Mouse (Mus musculus): ENCODE measurements around the gene Dock8. TPM values are rescaled to one million over a fixed set of nuclear protein-coding genes. Genes with fewer than 3 reads are reported as not detected.
A peak's percentile ranks its signal among the peaks of the same experiment; 100 is the strongest.

Gene Dock8
- polyA plus RNA-seq, 1 experiment from 2014 or later: 5.0 TPM

DNA sequence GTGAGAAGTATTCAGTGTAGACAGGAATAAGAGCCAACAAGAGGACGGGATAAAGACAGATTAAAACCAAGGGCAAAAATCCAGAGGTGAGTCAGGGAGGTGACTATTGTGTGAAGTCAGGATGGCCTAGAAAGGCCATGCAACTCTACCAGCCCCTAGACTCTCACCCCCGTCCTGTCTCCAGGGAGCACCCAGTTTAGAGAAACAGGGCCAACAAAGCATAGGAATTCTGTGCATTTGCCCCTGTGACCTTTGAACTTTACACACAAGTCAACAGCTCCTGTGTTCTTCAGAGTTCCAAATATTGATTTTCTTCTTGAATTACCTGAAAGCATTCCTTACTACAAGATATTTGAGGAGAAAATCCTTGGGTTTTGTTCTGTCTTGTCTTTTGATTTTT lies 117.6 kb downstream of the Dock8 start:
- Histone ChIP-seq H3K9ac (ENCODE audit: low read depth, low read length) (no peak overlapping the region), H3K27me3 (replicated peaks; ENCODE audit: control insufficient read depth, insufficient read depth, low read length) (no peaks in the 10 kb centered on the region), H3K9me3 (ENCODE audit: control insufficient read depth, low read length) (no peaks in the 10 kb centered on the region), H3K27ac (ENCODE audit: low read length) (no peak overlapping the region), H3K4me3 (ENCODE audit: low read length) (no peak overlapping the region), H3K4me1 (ENCODE audit: control insufficient read depth, insufficient read depth, low read length) (no peaks in the 10 kb centered on the region), H3K36me3 (ENCODE audit: control insufficient read depth, insufficient read depth, low read length) (no peaks in the 10 kb centered on the region), H3K4me2 (ENCODE audit: low read depth, low read length) (no peak overlapping the region)
- no peak for ATAC-seq
- WGBS: 53% methylated on average over 2 of the region's 2 CpGs

DNA sequence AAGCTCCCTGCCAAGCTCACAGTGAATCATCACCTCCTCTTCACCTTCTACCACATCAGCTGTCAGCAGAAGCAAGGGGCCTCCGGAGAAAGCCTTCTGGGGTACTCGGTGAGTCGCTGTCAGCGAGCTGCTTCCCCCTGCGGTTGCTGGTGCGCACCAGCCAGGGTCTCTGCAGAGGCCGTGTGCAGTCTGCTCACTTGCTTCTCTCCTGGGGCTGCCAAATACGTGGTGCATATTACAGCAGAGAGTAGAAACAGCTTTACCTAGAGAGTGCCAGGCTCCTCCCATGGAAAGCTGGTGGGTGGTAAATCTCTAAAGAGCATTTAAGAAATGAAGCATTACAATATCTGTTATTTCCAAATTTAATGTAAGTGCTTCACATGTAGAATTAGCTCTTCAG lies 123.1 kb downstream of the Dock8 start:
- Histone ChIP-seq H3K27me3 (replicated peaks; ENCODE audit: control insufficient read depth, insufficient read depth, low read length) (no peaks in the 10 kb centered on the region), H3K4me3 (ENCODE audit: low read length) (no peak overlapping the region), H3K4me1 (ENCODE audit: control insufficient read depth, insufficient read depth, low read length) (0 out of 2 replicates have a peak, but pooled peaks cover 6% of the 10 kb centered on the region), H3K9ac (ENCODE audit: low read depth, low read length) (no peak overlapping the region), H3K27ac (ENCODE audit: low read length) (no peak overlapping the region), H3K4me2 (ENCODE audit: low read depth, low read length) (no peak overlapping the region), H3K9me3 (ENCODE audit: control insufficient read depth, low read length) (no peaks in the 10 kb centered on the region), H3K36me3 (ENCODE audit: control insufficient read depth, insufficient read depth, low read length) (no peaks in the 10 kb centered on the region)
- 65% methylated on average over 8 of the region's 8 CpGs for WGBS
- ATAC-seq: no peak

DNA sequence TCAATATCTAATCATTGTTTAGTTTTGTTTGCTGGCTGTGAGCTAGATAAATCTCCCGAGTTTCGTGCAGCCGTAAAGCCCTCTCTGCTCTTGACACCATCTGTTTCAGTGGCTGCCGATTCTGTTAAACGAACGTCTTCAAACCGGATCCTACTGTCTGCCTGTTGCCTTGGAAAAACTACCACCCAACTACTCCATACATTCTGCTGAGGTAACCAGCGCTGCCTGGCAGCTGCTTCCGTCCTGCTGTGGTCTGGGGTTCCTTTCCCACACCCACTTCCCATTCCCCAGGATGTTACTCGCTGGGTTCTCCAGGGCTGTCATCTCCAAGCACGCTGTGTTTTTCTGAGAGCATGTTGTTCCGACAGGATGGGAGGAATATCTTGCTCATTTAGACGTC lies 123.7 kb downstream of the Dock8 start:
- peak overlapping the region; percentile 11; the same call in 1 of the 2 replicates for H3K4me2 ChIP-seq (ENCODE audit: low read depth, low read length)
- H3K9me3 ChIP-seq (ENCODE audit: control insufficient read depth, low read length): no peaks in the 10 kb centered on the region
- no peak overlapping the region for H3K4me3 ChIP-seq (ENCODE audit: low read length)
- 0 out of 2 replicates have a peak, but pooled peaks cover 6% of the 10 kb centered on the region for H3K4me1 ChIP-seq (ENCODE audit: control insufficient read depth, insufficient read depth, low read length)
- ATAC-seq: no peak
- no peaks in the 10 kb centered on the region for H3K27me3 ChIP-seq (replicated peaks; ENCODE audit: control insufficient read depth, insufficient read depth, low read length)
- no peak overlapping the region for H3K27ac ChIP-seq (ENCODE audit: low read length)
- 28% methylated on average over 13 of the region's 13 CpGs for WGBS
- no peak overlapping the region for H3K9ac ChIP-seq (ENCODE audit: low read depth, low read length)
- H3K36me3 ChIP-seq (ENCODE audit: control insufficient read depth, insufficient read depth, low read length): no peaks in the 10 kb centered on the region

DNA sequence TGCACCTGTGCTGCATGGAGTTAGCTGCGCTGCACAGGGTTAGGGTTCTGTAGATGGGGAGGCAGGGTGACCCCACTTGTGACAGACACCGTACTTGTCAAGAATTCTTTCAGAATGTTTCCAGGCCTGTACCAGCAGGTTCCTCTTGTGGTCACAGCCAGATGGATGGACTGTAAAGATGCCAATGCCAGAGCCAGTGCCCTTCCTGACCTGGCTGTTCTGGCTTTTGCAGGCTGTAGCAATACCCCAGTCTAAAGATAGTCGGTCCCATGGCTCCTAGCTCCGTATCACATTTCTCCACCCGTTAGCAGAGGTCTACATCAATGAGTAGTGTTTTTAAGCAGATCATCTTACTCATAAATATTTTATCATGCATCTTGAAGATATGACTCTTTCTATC lies 124.1 kb downstream of the Dock8 start:
- Histone ChIP-seq H3K4me2 (ENCODE audit: low read depth, low read length) (no peak overlapping the region), H3K4me1 (ENCODE audit: control insufficient read depth, insufficient read depth, low read length) (0 out of 2 replicates have a peak, but pooled peaks cover 6% of the 10 kb centered on the region), H3K9me3 (ENCODE audit: control insufficient read depth, low read length) (no peaks in the 10 kb centered on the region), H3K27me3 (replicated peaks; ENCODE audit: control insufficient read depth, insufficient read depth, low read length) (no peaks in the 10 kb centered on the region), H3K27ac (ENCODE audit: low read length) (no peak overlapping the region), H3K4me3 (ENCODE audit: low read length) (no peak overlapping the region), H3K36me3 (ENCODE audit: control insufficient read depth, insufficient read depth, low read length) (no peaks in the 10 kb centered on the region), H3K9ac (ENCODE audit: low read depth, low read length) (no peak overlapping the region)
- WGBS: 77% methylated on average over 5 of the region's 5 CpGs
- no peak for ATAC-seq

DNA sequence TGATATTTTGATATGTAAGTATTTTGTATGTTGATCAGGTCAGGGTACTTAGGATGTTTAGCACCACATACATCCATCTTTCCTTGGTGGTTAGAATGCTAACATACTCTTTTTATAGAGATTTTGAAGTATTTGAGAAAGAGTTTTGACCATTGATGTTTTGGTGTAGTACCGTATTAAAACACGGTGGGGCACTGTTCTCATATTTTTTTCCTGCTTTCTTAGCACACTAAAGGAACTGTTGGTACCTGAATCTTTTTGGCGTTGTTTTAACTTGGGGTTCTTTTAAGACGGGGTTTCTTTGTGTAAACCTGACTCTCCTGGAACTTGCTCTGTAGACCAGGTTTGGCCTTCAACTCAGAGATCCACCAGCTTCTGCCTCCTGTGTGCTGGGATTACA lies 133.0 kb downstream of the Dock8 start:
- no peak for ATAC-seq
- H3K9me3 ChIP-seq (ENCODE audit: control insufficient read depth, low read length): no peaks in the 10 kb centered on the region
- no peak overlapping the region for H3K4me3 ChIP-seq (ENCODE audit: low read length)
- 21% methylated on average over 4 of the region's 4 CpGs for WGBS
- H3K36me3 ChIP-seq (ENCODE audit: control insufficient read depth, insufficient read depth, low read length): no peaks in the 10 kb centered on the region
- H3K4me1 ChIP-seq (ENCODE audit: control insufficient read depth, insufficient read depth, low read length): no peaks in the 10 kb centered on the region
- H3K4me2 ChIP-seq (ENCODE audit: low read depth, low read length): no peak overlapping the region
- no peaks in the 10 kb centered on the region for H3K27me3 ChIP-seq (replicated peaks; ENCODE audit: control insufficient read depth, insufficient read depth, low read length)
- H3K27ac ChIP-seq (ENCODE audit: low read length): no peak overlapping the region
- H3K9ac ChIP-seq (ENCODE audit: low read depth, low read length): no peak overlapping the region

DNA sequence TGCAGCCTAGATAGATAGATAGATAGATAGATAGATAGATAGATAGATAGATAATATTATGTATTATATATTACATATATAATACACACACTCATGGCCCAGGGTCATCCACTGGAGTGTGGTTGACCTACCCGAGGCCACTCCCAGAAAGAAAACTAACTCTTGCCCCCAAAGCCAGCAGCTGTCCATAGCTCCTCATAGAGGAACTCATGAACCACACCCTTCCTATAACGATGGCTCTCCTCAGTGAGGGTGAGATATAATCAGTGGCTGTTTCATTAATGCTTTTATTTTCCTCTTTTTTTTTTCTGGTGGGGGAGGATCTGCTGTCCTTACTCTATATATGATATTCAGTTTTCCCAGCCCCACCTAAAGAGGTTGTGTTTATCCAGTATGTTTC lies 134.6 kb downstream of the Dock8 start:
- no peak overlapping the region for H3K4me3 ChIP-seq (ENCODE audit: low read length)
- H3K9ac ChIP-seq (ENCODE audit: low read depth, low read length): no peak overlapping the region
- no peak overlapping the region for H3K4me2 ChIP-seq (ENCODE audit: low read depth, low read length)
- ATAC-seq: no peak
- 61% methylated on average over 2 of the region's 2 CpGs for whole genome bisulfite sequencing
- H3K4me1 ChIP-seq (ENCODE audit: control insufficient read depth, insufficient read depth, low read length): no peaks in the 10 kb centered on the region
- no peaks in the 10 kb centered on the region for H3K9me3 ChIP-seq (ENCODE audit: control insufficient read depth, low read length)
- H3K27ac ChIP-seq (ENCODE audit: low read length): no peak overlapping the region
- no peaks in the 10 kb centered on the region for H3K27me3 ChIP-seq (replicated peaks; ENCODE audit: control insufficient read depth, insufficient read depth, low read length)
- no peaks in the 10 kb centered on the region for H3K36me3 ChIP-seq (ENCODE audit: control insufficient read depth, insufficient read depth, low read length)

DNA sequence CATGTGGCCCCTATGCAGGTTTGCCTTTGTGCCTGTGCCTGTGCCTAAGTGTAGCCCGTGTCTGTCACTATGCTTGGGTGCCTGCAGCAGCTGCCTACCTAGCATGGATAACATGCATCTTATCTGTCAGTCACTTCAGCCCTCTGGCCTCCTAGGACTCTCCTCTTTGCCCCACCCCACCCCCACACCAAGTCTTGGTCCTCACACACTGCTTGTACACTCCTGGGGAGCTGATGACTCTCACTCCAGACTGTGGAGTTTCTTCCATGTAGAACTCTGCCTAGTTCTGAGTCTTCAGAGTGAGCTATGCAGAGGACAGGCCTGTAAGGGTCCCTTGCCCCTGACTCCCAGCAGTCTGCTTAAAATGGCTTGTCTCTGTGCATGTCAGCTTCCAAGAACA lies 136.8 kb downstream of the Dock8 start:
- Histone ChIP-seq H3K9me3 (ENCODE audit: control insufficient read depth, low read length) (no peaks in the 10 kb centered on the region), H3K27me3 (replicated peaks; ENCODE audit: control insufficient read depth, insufficient read depth, low read length) (no peaks in the 10 kb centered on the region), H3K9ac (ENCODE audit: low read depth, low read length) (no peak overlapping the region), H3K4me1 (ENCODE audit: control insufficient read depth, insufficient read depth, low read length) (no peaks in the 10 kb centered on the region), H3K4me2 (ENCODE audit: low read depth, low read length) (no peak overlapping the region), H3K27ac (ENCODE audit: low read length) (no peak overlapping the region), H3K4me3 (ENCODE audit: low read length) (no peak overlapping the region), H3K36me3 (ENCODE audit: control insufficient read depth, insufficient read depth, low read length) (no peaks in the 10 kb centered on the region)
- ATAC-seq: no peak
- 56% methylated on average over 1 of the region's 1 CpGs for WGBS

DNA sequence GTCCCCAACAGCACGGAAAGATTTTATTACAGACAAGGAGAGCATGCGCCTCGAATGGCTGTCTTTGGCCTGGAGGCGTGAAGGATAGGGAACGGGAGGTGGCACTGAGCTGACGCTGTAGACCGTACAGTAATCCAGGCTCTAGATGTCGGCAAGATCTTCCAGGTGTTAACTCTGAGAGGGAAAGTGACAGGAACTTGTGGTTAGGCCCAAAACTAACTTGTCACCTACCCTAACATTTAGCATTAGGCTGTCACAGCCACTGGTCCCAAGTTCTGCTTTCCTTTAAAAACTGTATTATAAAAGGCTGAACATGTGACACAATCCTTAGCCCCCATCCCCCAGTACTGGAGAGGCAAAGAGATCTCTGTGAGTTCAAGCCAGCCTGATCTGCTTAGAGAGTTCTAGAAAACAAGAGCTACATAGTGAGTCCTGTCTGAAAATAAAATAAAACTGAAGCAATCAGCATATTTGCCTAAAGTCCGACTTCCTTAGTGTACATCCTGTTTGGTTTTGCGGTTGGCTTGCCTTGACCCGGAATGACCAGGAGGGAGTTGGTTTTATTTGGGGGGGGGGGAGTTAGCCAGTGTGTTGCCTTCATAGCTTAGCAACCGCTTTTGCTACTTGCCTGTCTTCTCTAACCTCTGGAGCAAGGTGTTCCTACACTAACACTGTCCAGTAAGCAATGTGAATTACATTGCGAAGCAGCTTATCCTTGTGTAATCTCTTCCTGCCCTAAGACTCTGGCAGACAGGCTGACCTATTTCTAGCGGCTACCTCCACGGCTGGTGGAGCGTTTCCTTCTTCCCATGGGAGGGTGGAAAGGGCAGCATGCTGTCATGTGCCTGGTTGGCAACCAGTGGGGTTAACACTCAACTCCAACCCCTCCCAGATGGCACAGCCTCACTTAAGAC lies 138.8 kb downstream of the Dock8 start:
- no peak overlapping the region for H3K4me2 ChIP-seq (ENCODE audit: low read depth, low read length)
- H3K4me1 ChIP-seq (ENCODE audit: control insufficient read depth, insufficient read depth, low read length): no peaks in the 10 kb centered on the region
- 83% methylated on average over 16 of the region's 16 CpGs for WGBS
- H3K27me3 ChIP-seq (replicated peaks; ENCODE audit: control insufficient read depth, insufficient read depth, low read length): no peaks in the 10 kb centered on the region
- no peak overlapping the region for H3K4me3 ChIP-seq (ENCODE audit: low read length)
- H3K9ac ChIP-seq (ENCODE audit: low read depth, low read length): no peak overlapping the region
- ATAC-seq: no peak
- no peak overlapping the region for H3K27ac ChIP-seq (ENCODE audit: low read length)
- no peaks in the 10 kb centered on the region for H3K9me3 ChIP-seq (ENCODE audit: control insufficient read depth, low read length)
- H3K36me3 ChIP-seq (ENCODE audit: control insufficient read depth, insufficient read depth, low read length): no peaks in the 10 kb centered on the region

DNA sequence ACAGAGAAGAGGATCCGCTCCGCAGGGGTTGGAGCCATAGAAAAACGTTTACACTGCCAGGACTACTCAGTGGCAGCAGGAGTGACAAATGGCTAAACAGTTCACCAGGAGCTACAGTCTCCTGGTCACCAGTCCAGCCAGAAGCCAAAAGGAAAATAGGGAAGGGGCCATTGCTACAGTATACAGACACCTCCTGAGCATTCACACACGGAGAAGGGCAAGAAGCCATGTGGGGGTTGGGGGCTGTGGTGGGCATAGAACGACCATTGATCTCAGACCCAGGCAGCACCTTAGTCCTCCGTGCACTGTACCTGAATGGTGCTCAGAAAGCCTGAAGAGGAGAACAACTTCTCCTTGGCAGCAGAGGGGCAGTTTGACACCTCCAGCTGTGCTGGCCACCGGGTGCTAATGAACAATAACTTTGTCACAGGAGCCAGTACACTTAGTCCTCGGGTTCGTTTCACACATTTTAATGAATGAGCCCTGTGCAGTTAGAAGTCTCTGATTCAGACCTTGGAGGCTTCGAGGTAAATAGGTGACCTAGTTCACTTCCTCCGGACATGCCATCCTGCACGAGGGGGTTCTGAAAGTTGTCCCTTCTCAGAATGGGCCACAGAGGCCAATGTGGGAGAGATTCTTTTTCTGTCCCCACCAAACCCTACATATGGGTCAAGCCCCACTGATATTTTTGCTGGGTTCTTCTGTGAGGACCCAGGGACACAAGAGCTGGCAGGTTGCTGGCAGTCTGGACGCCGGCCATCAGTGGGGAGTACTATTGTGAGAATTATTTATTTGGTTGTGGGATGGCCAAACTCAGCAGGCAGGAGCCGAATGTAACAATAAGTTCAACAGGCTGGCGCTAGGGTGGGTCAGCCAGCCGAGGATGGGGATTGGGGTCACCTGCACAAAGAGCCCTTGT lies 145.0 kb downstream of the Dock8 start:
- 47% methylated on average over 17 of the region's 17 CpGs for WGBS
- H3K27ac ChIP-seq (ENCODE audit: low read length): no peak overlapping the region
- H3K4me1 ChIP-seq (ENCODE audit: control insufficient read depth, insufficient read depth, low read length): no peaks in the 10 kb centered on the region
- H3K9ac ChIP-seq (ENCODE audit: low read depth, low read length): no peak overlapping the region
- H3K4me3 ChIP-seq (ENCODE audit: low read length): no peak overlapping the region
- no peak overlapping the region for H3K4me2 ChIP-seq (ENCODE audit: low read depth, low read length)
- ATAC-seq: no peak
- H3K36me3 ChIP-seq (ENCODE audit: control insufficient read depth, insufficient read depth, low read length): no peaks in the 10 kb centered on the region
- no peaks in the 10 kb centered on the region for H3K27me3 ChIP-seq (replicated peaks; ENCODE audit: control insufficient read depth, insufficient read depth, low read length)
- H3K9me3 ChIP-seq (ENCODE audit: control insufficient read depth, low read length): no peaks in the 10 kb centered on the region
